Mouse (Mus musculus): Measurements from ENCODE around the gene Cd2.

DNA sequence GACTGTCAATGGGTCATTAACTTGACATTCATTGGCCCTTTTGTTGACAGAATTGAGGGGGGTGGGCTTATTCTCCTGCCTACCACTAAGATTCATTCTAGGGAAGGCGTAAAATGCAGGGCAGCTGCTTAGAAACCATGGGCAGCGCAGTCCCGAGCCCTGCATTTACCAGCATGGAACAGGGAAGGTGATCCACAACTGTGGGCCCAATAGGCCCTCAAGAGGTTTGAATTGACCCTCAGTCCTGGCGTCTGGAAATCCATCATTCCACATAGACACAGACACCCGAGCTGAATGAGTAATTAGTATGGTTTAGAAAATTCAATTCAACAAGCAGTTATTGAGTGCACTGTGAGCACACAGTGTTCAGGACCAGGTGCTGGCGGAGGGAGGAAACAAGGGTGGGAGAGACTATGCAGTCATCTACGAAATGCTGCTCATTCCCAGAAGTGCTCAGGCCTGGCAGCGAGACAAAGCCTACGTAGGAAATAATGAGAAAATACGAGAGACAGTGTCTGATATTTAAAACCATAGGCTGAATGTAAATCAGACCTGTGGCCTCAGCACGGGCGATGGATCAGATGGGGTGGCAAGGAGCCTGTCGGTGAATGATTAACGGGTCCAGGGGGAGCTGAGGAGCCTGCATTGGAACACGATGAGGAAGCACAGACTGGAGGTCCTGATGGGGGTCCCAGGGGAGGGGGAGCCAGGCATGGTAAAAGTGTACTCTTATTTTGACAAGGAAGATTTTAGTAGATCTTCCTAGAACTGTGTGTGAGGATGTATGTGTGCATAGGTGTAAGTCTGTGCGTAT is 50.5 kb downstream of the Cd2 start:
- TF ChIP-seq POLR2A (IDR thresholded peaks at IDR 0.05; ENCODE audit: borderline replicate concordance, low read depth, low read length) (no peak), CTCF (IDR thresholded peaks at IDR 0.05; ENCODE audit: low read depth, low read length) (no peak)
